Mouse (Mus musculus): Measurements from ENCODE around the gene Slc26a9. TPM values are rescaled to one million over a fixed set of nuclear protein-coding genes. Genes with fewer than 3 reads are reported as not detected.

The Slc26a9 gene
- polyA plus RNA-seq, 1 experiment from 2014 or later = 3.3 TPM

GRCm38 (mm10) chr1:131726586-131726985, 17.2 kb upstream of the Slc26a9 start:
- Histone ChIP-seq H3K9ac (replicated peaks; ENCODE audit: low read depth, low read length) (no peak overlapping the region), H3K27me3 (ENCODE audit: control insufficient read depth, insufficient read depth, low read length) (no peaks in the 10 kb centered on the region), H3K36me3 (ENCODE audit: control insufficient read depth, insufficient read depth, low read length) (no peaks in the 10 kb centered on the region), H3K27ac (ENCODE audit: low read length) (no peak overlapping the region), H3K4me2 (replicated peaks; ENCODE audit: low read depth, low read length) (no peak overlapping the region), H3K4me1 (ENCODE audit: control insufficient read depth, insufficient read depth, low read length) (no peaks in the 10 kb centered on the region), H3K9me3 (ENCODE audit: control insufficient read depth, low read depth, low read length) (no peaks in the 10 kb centered on the region), H3K4me3 (ENCODE audit: low read depth, low read length) (no peak overlapping the region)
- no peak for ATAC-seq (ENCODE audit: insufficient number of reproducible peaks, insufficient read depth, low FRiP score, low read depth)
- 65% methylated on average over 6 of the region's 6 CpGs for WGBS

GRCm38 (mm10) chr1:131730639-131731437, 13.0 kb upstream of the Slc26a9 start:
- no peak overlapping the region for H3K27ac ChIP-seq (ENCODE audit: low read length)
- peak; percentile 29; the same call in 1 of the 2 replicates for ATAC-seq (ENCODE audit: insufficient number of reproducible peaks, insufficient read depth, low FRiP score, low read depth)
- WGBS = 74% methylated on average over 12 of the region's 12 CpGs

GRCm38 (mm10) chr1:131733474-131734180, 10.2 kb upstream of the Slc26a9 start:
- Histone ChIP-seq H3K9ac (replicated peaks; ENCODE audit: low read depth, low read length) (no peak overlapping the region), H3K9me3 (ENCODE audit: control insufficient read depth, low read depth, low read length) (no peaks in the 10 kb centered on the region), H3K4me3 (ENCODE audit: low read depth, low read length) (no peak overlapping the region), H3K4me1 (ENCODE audit: control insufficient read depth, insufficient read depth, low read length) (no peaks in the 10 kb centered on the region), H3K4me2 (replicated peaks; ENCODE audit: low read depth, low read length) (no peak overlapping the region), H3K27me3 (ENCODE audit: control insufficient read depth, insufficient read depth, low read length) (no peaks in the 10 kb centered on the region), H3K36me3 (ENCODE audit: control insufficient read depth, insufficient read depth, low read length) (no peaks in the 10 kb centered on the region), H3K27ac (ENCODE audit: low read length) (no peak overlapping the region)
- WGBS = 71% methylated on average over 13 of the region's 13 CpGs
- no peak for ATAC-seq (ENCODE audit: insufficient number of reproducible peaks, insufficient read depth, low FRiP score, low read depth)

More at GRCm38 (mm10) chr1:131730639-131731437, 13.0 kb upstream of the Slc26a9 start:
- no peaks in the 10 kb centered on the region for H3K27me3 ChIP-seq (ENCODE audit: control insufficient read depth, insufficient read depth, low read length)
- H3K9me3 ChIP-seq (ENCODE audit: control insufficient read depth, low read depth, low read length) = no peaks in the 10 kb centered on the region
- H3K4me1 ChIP-seq (ENCODE audit: control insufficient read depth, insufficient read depth, low read length) = no peaks in the 10 kb centered on the region
- no peak overlapping the region for H3K4me2 ChIP-seq (replicated peaks; ENCODE audit: low read depth, low read length)
- H3K9ac ChIP-seq (replicated peaks; ENCODE audit: low read depth, low read length) = no peak overlapping the region
- no peak overlapping the region for H3K4me3 ChIP-seq (ENCODE audit: low read depth, low read length)
- no peaks in the 10 kb centered on the region for H3K36me3 ChIP-seq (ENCODE audit: control insufficient read depth, insufficient read depth, low read length)

GRCm38 (mm10) chr1:131734657-131735273, 9.1 kb upstream of the Slc26a9 start:
- H3K4me2 ChIP-seq (replicated peaks; ENCODE audit: low read depth, low read length) = no peak overlapping the region
- no peaks in the 10 kb centered on the region for H3K9me3 ChIP-seq (ENCODE audit: control insufficient read depth, low read depth, low read length)
- H3K9ac ChIP-seq (replicated peaks; ENCODE audit: low read depth, low read length) = no peak overlapping the region
- H3K27ac ChIP-seq (ENCODE audit: low read length) = no peak overlapping the region
- 92% methylated on average over 6 of the region's 6 CpGs for WGBS
- no peaks in the 10 kb centered on the region for H3K4me1 ChIP-seq (ENCODE audit: control insufficient read depth, insufficient read depth, low read length)
- H3K4me3 ChIP-seq (ENCODE audit: low read depth, low read length) = no peak overlapping the region
- ATAC-seq (ENCODE audit: insufficient number of reproducible peaks, insufficient read depth, low FRiP score, low read depth) = no peak
- no peaks in the 10 kb centered on the region for H3K27me3 ChIP-seq (ENCODE audit: control insufficient read depth, insufficient read depth, low read length)
- H3K36me3 ChIP-seq (ENCODE audit: control insufficient read depth, insufficient read depth, low read length) = no peaks in the 10 kb centered on the region

- Histone ChIP-seq H3K4me2 (replicated peaks; ENCODE audit: low read depth, low read length) (no peak overlapping the region), H3K9me3 (ENCODE audit: control insufficient read depth, low read depth, low read length) (no peaks in the 10 kb centered on the region), H3K27ac (ENCODE audit: low read length) (no peak overlapping the region), H3K27me3 (ENCODE audit: control insufficient read depth, insufficient read depth, low read length) (no peaks in the 10 kb centered on the region), H3K36me3 (ENCODE audit: control insufficient read depth, insufficient read depth, low read length) (no peaks in the 10 kb centered on the region), H3K4me1 (ENCODE audit: control insufficient read depth, insufficient read depth, low read length) (no peaks in the 10 kb centered on the region), H3K9ac (replicated peaks; ENCODE audit: low read depth, low read length) (no peak overlapping the region), H3K4me3 (ENCODE audit: low read depth, low read length) (no peak overlapping the region)
- ATAC-seq (ENCODE audit: insufficient number of reproducible peaks, insufficient read depth, low FRiP score, low read depth) = peak; percentile 50; the same call in 1 of the 2 replicates
- 82% methylated on average over 9 of the region's 9 CpGs for WGBS
Observed at GRCm38 (mm10) chr1:131736494-131736893, 7.3 kb upstream of the Slc26a9 start.

- Histone ChIP-seq H3K9me3 (ENCODE audit: control insufficient read depth, low read depth, low read length) (no peaks in the 10 kb centered on the region), H3K9ac (replicated peaks; ENCODE audit: low read depth, low read length) (no peak overlapping the region), H3K27me3 (ENCODE audit: control insufficient read depth, insufficient read depth, low read length) (no peaks in the 10 kb centered on the region), H3K4me3 (ENCODE audit: low read depth, low read length) (no peak overlapping the region), H3K36me3 (ENCODE audit: control insufficient read depth, insufficient read depth, low read length) (no peaks in the 10 kb centered on the region), H3K4me2 (replicated peaks; ENCODE audit: low read depth, low read length) (no peak overlapping the region), H3K4me1 (ENCODE audit: control insufficient read depth, insufficient read depth, low read length) (no peaks in the 10 kb centered on the region), H3K27ac (ENCODE audit: low read length) (no peak overlapping the region)
- no peak for ATAC-seq (ENCODE audit: insufficient number of reproducible peaks, insufficient read depth, low FRiP score, low read depth)
- WGBS = 71% methylated on average over 5 of the region's 5 CpGs
Observed at GRCm38 (mm10) chr1:131737269-131737668, 6.6 kb upstream of the Slc26a9 start.

GRCm38 (mm10) chr1:131738760-131739159, 5.1 kb upstream of the Slc26a9 start:
- H3K27me3 ChIP-seq (ENCODE audit: control insufficient read depth, insufficient read depth, low read length) = no peaks in the 10 kb centered on the region
- ATAC-seq (ENCODE audit: insufficient number of reproducible peaks, insufficient read depth, low FRiP score, low read depth) = no peak
- H3K36me3 ChIP-seq (ENCODE audit: control insufficient read depth, insufficient read depth, low read length) = no peaks in the 10 kb centered on the region
- no peaks in the 10 kb centered on the region for H3K9me3 ChIP-seq (ENCODE audit: control insufficient read depth, low read depth, low read length)
- WGBS = 79% methylated on average over 1 of the region's 1 CpGs
- no peak overlapping the region for H3K27ac ChIP-seq (ENCODE audit: low read length)
- 0 out of 2 replicates have a peak, but pooled peaks cover 3% of the 10 kb centered on the region for H3K4me1 ChIP-seq (ENCODE audit: control insufficient read depth, insufficient read depth, low read length)
- no peak overlapping the region for H3K9ac ChIP-seq (replicated peaks; ENCODE audit: low read depth, low read length)
- H3K4me3 ChIP-seq (ENCODE audit: low read depth, low read length) = no peak overlapping the region
- no peak overlapping the region for H3K4me2 ChIP-seq (replicated peaks; ENCODE audit: low read depth, low read length)

GRCm38 (mm10) chr1:131739481-131740160, 4.2 kb upstream of the Slc26a9 start:
- ATAC-seq (ENCODE audit: insufficient number of reproducible peaks, insufficient read depth, low FRiP score, low read depth) = no peak
- WGBS = 83% methylated on average over 9 of the region's 9 CpGs
- H3K36me3 ChIP-seq (ENCODE audit: control insufficient read depth, insufficient read depth, low read length) = no peaks in the 10 kb centered on the region
- H3K4me1 ChIP-seq (ENCODE audit: control insufficient read depth, insufficient read depth, low read length) = 0 out of 2 replicates have a peak, but pooled peaks cover 6% of the 10 kb centered on the region
- H3K9ac ChIP-seq (replicated peaks; ENCODE audit: low read depth, low read length) = no peak overlapping the region
- H3K27me3 ChIP-seq (ENCODE audit: control insufficient read depth, insufficient read depth, low read length) = no peaks in the 10 kb centered on the region
- no peak overlapping the region for H3K27ac ChIP-seq (ENCODE audit: low read length)
- no peak overlapping the region for H3K4me2 ChIP-seq (replicated peaks; ENCODE audit: low read depth, low read length)
- no peak overlapping the region for H3K4me3 ChIP-seq (ENCODE audit: low read depth, low read length)
- H3K9me3 ChIP-seq (ENCODE audit: control insufficient read depth, low read depth, low read length) = no peaks in the 10 kb centered on the region

Measured in stomach, embryonic 14.5 days (tissue).